Mouse (Mus musculus): ENCODE data around the gene Tmem231. TPM values are rescaled to one million over a fixed set of nuclear protein-coding genes. Genes with fewer than 3 reads are reported as not detected.

Tmem231 gene
- total RNA-seq, 1 experiment from 2014 or later: 3.6 TPM

- no peak for ATAC-seq (replicated peaks; ENCODE audit: low read depth, poor library complexity, severe bottlenecking)
These were observed 63.3 kb downstream of the Tmem231 start for GRCm38 (mm10) chr8:111870379-111870778.

GRCm38 (mm10) chr8:111868664-111869063 is 65.0 kb downstream of the Tmem231 start:
- no peak for ATAC-seq (replicated peaks; ENCODE audit: low read depth, poor library complexity, severe bottlenecking)

DNA sequence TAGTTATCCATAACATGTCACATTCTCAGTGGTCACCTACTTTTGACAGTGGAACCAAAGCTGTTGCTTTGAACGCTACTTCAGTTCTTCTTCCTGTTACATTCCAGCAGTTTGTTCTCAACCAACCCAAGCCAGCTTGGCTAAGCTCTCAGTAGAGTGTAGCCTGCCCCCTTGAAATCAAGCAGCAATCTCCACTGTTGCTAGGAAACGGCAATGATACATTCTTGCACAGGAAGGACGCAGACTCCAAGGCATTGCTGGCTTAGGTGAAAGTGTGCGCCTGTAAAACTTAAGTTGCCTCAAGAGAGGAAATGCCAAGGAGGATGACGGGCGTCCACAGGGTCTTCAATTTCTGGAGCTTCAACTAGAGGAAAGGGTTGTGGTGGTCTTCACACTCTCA is 67.8 kb downstream of the Tmem231 start:
- no peak for ATAC-seq (replicated peaks; ENCODE audit: low read depth, poor library complexity, severe bottlenecking)

- no peak for ATAC-seq (replicated peaks; ENCODE audit: low read depth, poor library complexity, severe bottlenecking)
These were observed 68.4 kb downstream of the Tmem231 start for GRCm38 (mm10) chr8:111865130-111865852.

GRCm38 (mm10) chr8:111864648-111865047 is 69.0 kb downstream of the Tmem231 start:
- no peak for ATAC-seq (replicated peaks; ENCODE audit: low read depth, poor library complexity, severe bottlenecking)

GRCm38 (mm10) chr8:111863280-111863679 is 70.4 kb downstream of the Tmem231 start:
- ATAC-seq (replicated peaks; ENCODE audit: low read depth, poor library complexity, severe bottlenecking): 0 out of 2 replicates have a peak, but pooled peaks have one; percentile 60

Other genes with a start within 250 kb of the Tmem231 start
- not detected in 2 replicates for gene Ctrb1, start 242.9 kb downstream of the Tmem231 start, total RNA-seq (2017)
- gene Bcar1, start 190.1 kb downstream of the Tmem231 start, total RNA-seq (2017): not detected in 2 replicates
- 202 and 252 TPM in 2 replicates for gene Cfdp1, start 79.6 kb downstream of the Tmem231 start, total RNA-seq (2017)
- 2.3 and 2.5 TPM in 2 replicates for gene Tmem170, start 57.1 kb downstream of the Tmem231 start, total RNA-seq (2017)
- gene Chst5, start 23.4 kb downstream of the Tmem231 start, total RNA-seq (2017): not detected in 2 replicates
- gene Gabarapl2, start 6.8 kb upstream of the Tmem231 start, total RNA-seq (2017): 28.6 and 41.6 TPM in 2 replicates
- gene Adat1, start 58.4 kb upstream of the Tmem231 start, total RNA-seq (2017): 3.8 and 6.0 TPM in 2 replicates
- 176 and 190 TPM in 2 replicates for gene Kars, start 77.4 kb upstream of the Tmem231 start, total RNA-seq (2017)
- 14.1 and 15.5 TPM in 2 replicates for gene Terf2ip, start 77.5 kb upstream of the Tmem231 start, total RNA-seq (2017)
- gene Gm6793, start 81.2 kb upstream of the Tmem231 start, total RNA-seq (2017): 0.32 TPM in 1 of 2 replicates, not detected in the other

Measured in common myeloid progenitor, adult 5-6 weeks (primary cell).